Mouse (Mus musculus) stomach, postnatal 0 days (tissue): ENCODE measurements around the gene Pdhb. TPM values are rescaled to one million over a fixed set of nuclear protein-coding genes. Genes with fewer than 3 reads are reported as not detected.

Source experiments
- ATAC-seq: fragments of 200-750 bp; cut with Nextera tagmentation; 2 replicates; pipeline ENCODE4 v1.8.0; 2017; ENCODE audit not compliant: low FRiP score, low TSS enrichment
- DNase-seq: peaks from one replicate; pipeline ENCODE4 v3.0.0-alpha.2; 2016; ENCODE audit warnings: low spot score
- H3K27ac ChIP-seq: fragments of 300-500 bp; sonication (generic); replicated peaks from 2 replicates; pipeline ENCODE4 v1.5.1; 2014; ENCODE audit warnings: mild to moderate bottlenecking, control low read depth
- H3K27me3 ChIP-seq: fragments of 300-500 bp; sonication (generic); 2 replicates; pipeline ENCODE4 v1.6.1; 2014; ENCODE audit warnings: low read length; ENCODE audit not compliant: control insufficient read depth, insufficient read depth
- H3K36me3 ChIP-seq: fragments of 300-500 bp; sonication (generic); 2 replicates; pipeline ENCODE4 v1.6.1; 2014; ENCODE audit warnings: low read length, mixed read lengths; ENCODE audit not compliant: control insufficient read depth, insufficient read depth
- H3K4me1 ChIP-seq: fragments of 300-500 bp; sonication (generic); replicated peaks from 2 replicates; pipeline ENCODE4 v1.6.1; 2014; ENCODE audit warnings: antibody characterized with exemption; ENCODE audit not compliant: control insufficient read depth, insufficient read depth
- H3K4me2 ChIP-seq: fragments of 300-500 bp; sonication (generic); replicated peaks from 2 replicates; pipeline ENCODE4 v1.6.1; 2014; ENCODE audit warnings: low read depth, mild to moderate bottlenecking, control low read depth, moderate library complexity
- H3K4me3 ChIP-seq: fragments of 300-500 bp; sonication (generic); 2 replicates; pipeline ENCODE4 v1.5.1; 2014; ENCODE audit warnings: low read depth, low read length, control low read depth
- H3K9ac ChIP-seq: fragments of 300-500 bp; sonication (generic); 2 replicates; pipeline ENCODE4 v1.6.1; 2014; ENCODE audit warnings: mild to moderate bottlenecking, low read length, control low read depth, mixed read lengths
- H3K9me3 ChIP-seq: fragments of 300-500 bp; sonication (generic); 2 replicates; pipeline ENCODE4 v1.6.1; 2016; ENCODE audit warnings: low read length; ENCODE audit not compliant: control insufficient read depth
- CTCF ChIP-seq: IDR thresholded peaks from 2 replicates; pipeline ENCODE4 v1.5.1; 2016; ENCODE audit warnings: antibody characterized with exemption, low read depth, mild to moderate bottlenecking, moderate library complexity
- EP300 ChIP-seq: optimal IDR thresholded peaks from 2 replicates; pipeline ENCODE3; 2016; ENCODE audit warnings: antibody characterized with exemption
- WGBS: fragments of 180-500 bp; shearing (Covaris S2); extraction: QIAGEN DNeasy Blood & Tissue Kit; methylation state at CpG from one replicate; pipeline ENCODE4 v1.1.7; 2014; 5-methylcytosine and 5-hydroxymethylcytosine counted together
- polyA plus RNA-seq: library from polyadenylated mRNA; unstranded; fragments of >200 nt; fragmentation: Nextera tagmentation; extraction: Ambion mirVana; gene quantifications from 2 replicates; pipeline ENCODE4 v1.2.1, GENCODE M21; 2015

Gene Pdhb
- polyA plus RNA-seq, 1 experiment from 2014 or later = 142 TPM

GRCm38 (mm10) chr14:8218238-8218637 is 45.4 kb upstream of the Pdhb start:
- Histone ChIP-seq H3K27ac (no peak overlapping the region), H3K4me3 (no peak overlapping the region), H3K36me3 (no peaks in the 10 kb centered on the region), H3K9ac (no peak overlapping the region), H3K4me1 (no peaks in the 10 kb centered on the region), H3K9me3 (no peaks in the 10 kb centered on the region), H3K4me2 (no peak overlapping the region), H3K27me3 (no peaks in the 10 kb centered on the region)
- TF ChIP-seq CTCF = 0 out of 2 replicates have a peak, but pooled peaks have one; percentile 10
- no peak for TF ChIP-seq EP300
- WGBS = 59% methylated on average over 7 of the region's 7 CpGs
- DNase-seq (no peak), ATAC-seq (no peak)

- H3K36me3 ChIP-seq = no peaks in the 10 kb centered on the region
- no peak overlapping the region for H3K9ac ChIP-seq
- H3K4me1 ChIP-seq = no peaks in the 10 kb centered on the region
- no peak overlapping the region for H3K4me3 ChIP-seq
- DNase-seq (no peak), ATAC-seq (no peak)
- TF ChIP-seq CTCF (no peak), EP300 (no peak)
- no peaks in the 10 kb centered on the region for H3K27me3 ChIP-seq
- WGBS = 61% methylated on average over 5 of the region's 5 CpGs
- no peak overlapping the region for H3K27ac ChIP-seq
- H3K9me3 ChIP-seq = no peaks in the 10 kb centered on the region
- no peak overlapping the region; the same call in 1 of the 2 replicates for H3K4me2 ChIP-seq
Measured at GRCm38 (mm10) chr14:8216100-8216499, 43.3 kb upstream of the Pdhb start.

- H3K4me1 ChIP-seq = no peaks in the 10 kb centered on the region
- H3K9ac ChIP-seq = no peak overlapping the region
- WGBS = 34% methylated on average over 21 of the region's 21 CpGs
- DNase-seq (peak; percentile 34), ATAC-seq (no peak)
- no peak for TF ChIP-seq EP300
- peak; percentile 19; the same call in 1 of the 2 replicates for TF ChIP-seq CTCF
- peak overlapping the region; percentile 89 for H3K4me2 ChIP-seq
- H3K27me3 ChIP-seq = no peaks in the 10 kb centered on the region
- no peak overlapping the region for H3K27ac ChIP-seq
- no peaks in the 10 kb centered on the region for H3K36me3 ChIP-seq
- H3K9me3 ChIP-seq = no peaks in the 10 kb centered on the region
- H3K4me3 ChIP-seq = peak overlapping the region; percentile 74
Measured at GRCm38 (mm10) chr14:8215208-8215778, 42.5 kb upstream of the Pdhb start.

- peak overlapping the region; percentile 94 for H3K9ac ChIP-seq
- peak overlapping the region; percentile 97 for H3K27ac ChIP-seq
- ATAC-seq (peak; percentile 81), DNase-seq (peak; percentile 79)
- no peaks in the 10 kb centered on the region for H3K36me3 ChIP-seq
- no peaks in the 10 kb centered on the region for H3K4me1 ChIP-seq
- H3K9me3 ChIP-seq = no peaks in the 10 kb centered on the region
- WGBS = 2% methylated on average over 54 of the region's 63 CpGs
- peak overlapping the region; percentile 89 for H3K4me2 ChIP-seq
- H3K27me3 ChIP-seq = no peaks in the 10 kb centered on the region
- TF ChIP-seq CTCF = 0 out of 2 replicates have a peak, but pooled peaks have one; percentile 2
- TF ChIP-seq EP300 = no peak
- peak overlapping the region; percentile 74 for H3K4me3 ChIP-seq
Measured at GRCm38 (mm10) chr14:8214299-8215207, 41.7 kb upstream of the Pdhb start.

GRCm38 (mm10) chr14:8213803-8214224 is 41.0 kb upstream of the Pdhb start, which contains the start of gene Kctd6:
Kctd6 (plus strand) TSS chr14:8214140.
- Histone ChIP-seq H3K27ac (peak within 1 kb of the TSS; percentile 97), H3K27me3 (no peaks in the 10 kb centered on the region), H3K36me3 (no peaks in the 10 kb centered on the region), H3K4me3 (peak within 1 kb of the TSS; percentile 74), H3K9ac (peak within 1 kb of the TSS; percentile 94), H3K9me3 (no peaks in the 10 kb centered on the region), H3K4me1 (no peaks in the 10 kb centered on the region), H3K4me2 (peak within 1 kb of the TSS; percentile 89)
- peak; percentile 99 for ATAC-seq
- DNase-seq = peak; percentile 99
- TF ChIP-seq EP300 (no peak), CTCF (peak; percentile 74)
- 0% methylated on average over 4 of the region's 49 CpGs for WGBS
